Mouse (Mus musculus): ENCODE results near the gene Clec4b2. TPM values are rescaled to one million over a fixed set of nuclear protein-coding genes. Genes with fewer than 3 reads are reported as not detected.

Gene Clec4b2
- total RNA-seq, 2 experiments from 2014 or later, result not detected

Other genes with a start within 250 kb of the Clec4b2 start
- 1 to 10 TPM; 2.4 to 4.2 TPM for gene Clec4a3, start 220.4 kb upstream of the Clec4b2 start, total RNA-seq (2021)
- not detected for gene Clec4a4, start 182.5 kb upstream of the Clec4b2 start, total RNA-seq (2021)
- under 1 TPM in 1 of 2 experiments, not detected in 1; 0.97 TPM for gene Clec4b1, start 122.9 kb upstream of the Clec4b2 start, total RNA-seq (2021)
- 1 to 10 TPM; 2.3 to 5.2 TPM for gene Clec4a2, start 66.5 kb upstream of the Clec4b2 start, total RNA-seq (2021)
- gene Clec4n, start 57.0 kb downstream of the Clec4b2 start, total RNA-seq (2021), result 1 to 10 TPM; 1.5 to 3.1 TPM
- under 1 TPM; 0.21 to 0.60 TPM for gene Clec4d, start 89.2 kb downstream of the Clec4b2 start, total RNA-seq (2021)
- under 1 TPM; 0.15 to 0.18 TPM for gene Clec4e, start 117.0 kb downstream of the Clec4b2 start, total RNA-seq (2021)
- not detected for gene Vmn2r19, start 135.4 kb downstream of the Clec4b2 start, total RNA-seq (2021)
- not detected for gene Vmn2r20, start 245.2 kb downstream of the Clec4b2 start, total RNA-seq (2021)

Data from adrenal gland, postnatal 10 days (tissue).